Comparison of ENCODE assay signal across 18 mouse cellular contexts in genomic region chr2:130538876-130539546, GRCm38 (mm10). TPM values are rescaled to one million over a fixed set of nuclear protein-coding genes. Genes with fewer than 3 reads are reported as not detected.
DNase-seq lines count a peak whose midpoint lies in the region; ATAC-seq and TF ChIP-seq lines count a peak whose summit lies in the region.
"Had no signal": no experiment of that assay in that cellular context is flagged by ENCODE, and none has a peak within 500 bp of the region (broad histone marks: within the 10 kb centered on the region; RNA-seq: fewer than 3 reads in every experiment).

No protein-coding gene starts in this region.

- H3K9ac ChIP-seq in liver, postnatal 0 days (replicated peaks): no peak overlapping the region
- no peak overlapping the region for H3K9ac ChIP-seq in liver, embryonic 11.5 days (ENCODE audit: low read depth, low read length)
- H3K9ac ChIP-seq in midbrain, embryonic 16.5 days (ENCODE audit: low read depth, low read length): no peak overlapping the region
- H3K9ac ChIP-seq: embryonic facial prominence, embryonic 15.5 days; forebrain, embryonic 15.5 days had no signal

- no peak for TF ChIP-seq EP300 in liver, postnatal 0 days (IDR thresholded peaks at IDR 0.05; ENCODE audit: low read depth)

- 67% methylated on average over 8 of the region's 8 CpGs for WGBS in liver, postnatal 0 days (ENCODE audit: insufficient replicate concordance)
- 69% methylated on average over 8 of the region's 8 CpGs for whole genome bisulfite sequencing in liver, embryonic 11.5 days
- WGBS in midbrain, embryonic 16.5 days: 90% methylated on average over 8 of the region's 8 CpGs

- H3K9me3 ChIP-seq in liver, postnatal 0 days (ENCODE audit: low read length): no peaks in the 10 kb centered on the region
- H3K9me3 ChIP-seq in liver, embryonic 11.5 days (ENCODE audit: control insufficient read depth, low read length): no peaks in the 10 kb centered on the region
- H3K9me3 ChIP-seq in midbrain, embryonic 16.5 days (replicated peaks; ENCODE audit: control insufficient read depth, low read length, poor library complexity, severe bottlenecking): no peaks in the 10 kb centered on the region
- H3K9me3 ChIP-seq: embryonic facial prominence, embryonic 15.5 days; forebrain, embryonic 15.5 days had no signal

- H3K4me1 ChIP-seq in liver, postnatal 0 days (ENCODE audit: insufficient read depth): no peaks in the 10 kb centered on the region
- H3K4me1 ChIP-seq in liver, embryonic 11.5 days (replicated peaks; ENCODE audit: control insufficient read depth, insufficient read depth, low read length): no peaks in the 10 kb centered on the region
- no peaks in the 10 kb centered on the region for H3K4me1 ChIP-seq in midbrain, embryonic 16.5 days (ENCODE audit: control insufficient read depth, insufficient read depth, low read length)
- H3K4me1 ChIP-seq: embryonic facial prominence, embryonic 15.5 days; forebrain, embryonic 15.5 days had no signal

- H3K27ac ChIP-seq in liver, postnatal 0 days (ENCODE audit: low read depth): peak overlapping the region; percentile 57
- H3K27ac ChIP-seq in liver, embryonic 11.5 days (ENCODE audit: low read depth, low read length): no peak overlapping the region
- no peak overlapping the region for H3K27ac ChIP-seq in midbrain, embryonic 16.5 days (ENCODE audit: low read length)
- H3K27ac ChIP-seq: embryonic facial prominence, embryonic 15.5 days; forebrain, embryonic 15.5 days; gastrocnemius, adult 2 months had no signal

- H3K4me2 ChIP-seq in liver, postnatal 0 days (ENCODE audit: low read depth, low read length): no peak overlapping the region
- H3K4me2 ChIP-seq in liver, embryonic 11.5 days: no peak overlapping the region
- no peak overlapping the region for H3K4me2 ChIP-seq in midbrain, embryonic 16.5 days (ENCODE audit: low read length)
- H3K4me2 ChIP-seq: embryonic facial prominence, embryonic 15.5 days; forebrain, embryonic 15.5 days had no signal

- no peaks in the 10 kb centered on the region for H3K27me3 ChIP-seq in liver, postnatal 0 days (ENCODE audit: insufficient read depth, low read length)
- H3K27me3 ChIP-seq in liver, embryonic 11.5 days (replicated peaks; ENCODE audit: control insufficient read depth, insufficient read depth, low read length): no peaks in the 10 kb centered on the region
- H3K27me3 ChIP-seq in midbrain, embryonic 16.5 days (ENCODE audit: control insufficient read depth, insufficient read depth, low read depth, low read length): no peaks in the 10 kb centered on the region
- H3K27me3 ChIP-seq: embryonic facial prominence, embryonic 15.5 days; forebrain, embryonic 15.5 days had no signal

- TF ChIP-seq CTCF in liver, postnatal 0 days (IDR thresholded peaks at IDR 0.05; ENCODE audit: low read depth): no peak

- no peak for DNase-seq in liver, postnatal 0 days
- no peak for DNase-seq in liver, embryonic 11.5 days (ENCODE audit: low spot score)
- DNase-seq in R1 (ENCODE audit: low read depth, low spot score): peak; percentile 11
- DNase-seq in thymus, postnatal 4 days: peak; percentile 42
- DNase-seq in urinary bladder, adult 2 months (ENCODE audit: low spot score): no peak
- no peak for DNase-seq in heart, adult 8-10 months (ENCODE audit: low spot score)
- DNase-seq: adrenal gland, postnatal 14 days; gastrocnemius, adult 2 months; heart, postnatal 36 days; kidney, postnatal 14 days had no signal

- ATAC-seq in liver, postnatal 0 days: no peak
- ATAC-seq in liver, embryonic 11.5 days (replicated peaks; ENCODE audit: low FRiP score): no peak
- peak; percentile 45; the same call in 1 of the 2 replicates for ATAC-seq in megakaryocyte, adult 5-6 weeks (ENCODE audit: poor library complexity, severe bottlenecking)
- no peak for ATAC-seq in midbrain, embryonic 16.5 days
- ATAC-seq: forebrain, embryonic 15.5 days had no signal

- no peak overlapping the region for H3K4me3 ChIP-seq in liver, postnatal 0 days (ENCODE audit: low read depth, low read length)
- H3K4me3 ChIP-seq in liver, embryonic 11.5 days (ENCODE audit: low read depth, low read length): no peak overlapping the region
- H3K4me3 ChIP-seq in midbrain, embryonic 16.5 days (ENCODE audit: low read depth, low read length): no peak overlapping the region
- H3K4me3 ChIP-seq: embryonic facial prominence, embryonic 15.5 days; forebrain, embryonic 15.5 days; gastrocnemius, adult 2 months had no signal

- peaks cover 63% of the 10 kb centered on the region for H3K36me3 ChIP-seq in liver, postnatal 0 days (replicated peaks; ENCODE audit: insufficient read depth, low read length)
- H3K36me3 ChIP-seq in liver, embryonic 11.5 days (ENCODE audit: control insufficient read depth, insufficient read depth, low read length): peaks cover 31% of the 10 kb centered on the region
- H3K36me3 ChIP-seq in midbrain, embryonic 16.5 days (ENCODE audit: control insufficient read depth, insufficient read depth, low read length): peaks cover 37% of the 10 kb centered on the region

RNA-seq across cellular contexts. Expression of gene Mrps26, which starts 24.5 kb away (rescaled TPM):
- polyA plus RNA-seq in liver, postnatal 0 days (2015; fragmentation: Nextera tagmentation; extraction: Ambion mirVana): 38.8 and 39.8 TPM in 2 replicates
- 119 and 122 TPM in 2 replicates for polyA plus RNA-seq in liver, embryonic 11.5 days (2014; fragmentation: Nextera tagmentation; extraction: Ambion mirVana)
- total RNA-seq in megakaryocyte, adult 5-6 weeks (2015): 39.5 and 42.2 TPM in 2 replicates
- total RNA-seq in megakaryocyte, adult 5-6 weeks (2017): 34.3 and 35.4 TPM in 2 replicates
- 49.7 and 56.9 TPM in 2 replicates for polyA plus RNA-seq in urinary bladder, adult 2 months (2012; rRNA removed)
- polyA plus RNA-seq in midbrain, embryonic 16.5 days (2015; fragmentation: Nextera tagmentation; extraction: Ambion mirVana): 99.4 and 109 TPM in 2 replicates
- total RNA-seq in heart, adult 8-10 months (2022): 10 to 100 TPM; 67.0 to 84.9 (median 72.2) TPM

RNA-seq across cellular contexts. Expression of gene Oxt, which starts 37.0 kb away (rescaled TPM):
- not detected in 2 replicates for polyA plus RNA-seq in liver, postnatal 0 days (2015; fragmentation: Nextera tagmentation; extraction: Ambion mirVana)
- not detected in 2 replicates for polyA plus RNA-seq in liver, embryonic 11.5 days (2014; fragmentation: Nextera tagmentation; extraction: Ambion mirVana)
- total RNA-seq in megakaryocyte, adult 5-6 weeks (2015): not detected in 2 replicates
- not detected in 2 replicates for total RNA-seq in megakaryocyte, adult 5-6 weeks (2017)
- polyA plus RNA-seq in urinary bladder, adult 2 months (2012; rRNA removed): not detected in 2 replicates
- 0.93 and 15.3 TPM in 2 replicates for polyA plus RNA-seq in midbrain, embryonic 16.5 days (2015; fragmentation: Nextera tagmentation; extraction: Ambion mirVana)
- total RNA-seq in heart, adult 8-10 months (2022): not detected
- total RNA-seq: adrenal gland, postnatal 14 days; gastrocnemius, adult 2 months; heart, postnatal 36 days; layer of hippocampus, postnatal 10 days had no signal
- polyA plus RNA-seq: embryonic facial prominence, embryonic 15.5 days; intestine, embryonic 14.5 days; limb, embryonic 11.5 days; lung, embryonic 16.5 days had no signal

RNA-seq across cellular contexts. Expression of gene Avp, which starts 43.3 kb away (rescaled TPM):
- not detected in 2 replicates for polyA plus RNA-seq in liver, postnatal 0 days (2015; fragmentation: Nextera tagmentation; extraction: Ambion mirVana)
- polyA plus RNA-seq in liver, embryonic 11.5 days (2014; fragmentation: Nextera tagmentation; extraction: Ambion mirVana): not detected in 2 replicates
- not detected in 2 replicates for total RNA-seq in megakaryocyte, adult 5-6 weeks (2015)
- not detected in 2 replicates for total RNA-seq in megakaryocyte, adult 5-6 weeks (2017)
- not detected in 2 replicates for polyA plus RNA-seq in urinary bladder, adult 2 months (2012; rRNA removed)
- polyA plus RNA-seq in midbrain, embryonic 16.5 days (2015; fragmentation: Nextera tagmentation; extraction: Ambion mirVana): 76.0 and 77.8 TPM in 2 replicates
- total RNA-seq in heart, adult 8-10 months (2022): 10 to 100 TPM in 3 of 4 experiments, 1 to 10 TPM in 1; 9.3 to 20.9 (median 16.9) TPM
- total RNA-seq: adrenal gland, postnatal 14 days; gastrocnemius, adult 2 months; layer of hippocampus, postnatal 10 days had no signal
- polyA plus RNA-seq: embryonic facial prominence, embryonic 15.5 days; intestine, embryonic 14.5 days; limb, embryonic 11.5 days; lung, embryonic 16.5 days had no signal

Comparison
In these comparisons a context has a peak if more than half of its experiments do, and no peak if none do; other contexts are left out.
1. DNase-seq: peak in R1 (single experiment) and thymus, postnatal 4 days (single experiment); none in liver, postnatal 0 days (single experiment), liver, embryonic 11.5 days (single experiment), urinary bladder, adult 2 months (single experiment) and heart, adult 8-10 months (single experiment).
2. RNA of gene Avp, which starts 43.3 kb away (polyA plus RNA-seq): 76.0 to 77.8 TPM in midbrain, embryonic 16.5 days; not detected in liver, postnatal 0 days, not detected in liver, embryonic 11.5 days and not detected in urinary bladder, adult 2 months; every median in the first group is over 10 times any median in the second.